Mouse (Mus musculus) kidney, postnatal 0 days (tissue): ENCODE results near the gene Scarb1. TPM values are rescaled to one million over a fixed set of nuclear protein-coding genes. Genes with fewer than 3 reads are reported as not detected.
"Not testable (repeated sequence)": the region's sequence is repeated elsewhere in the genome, so short reads cannot be mapped to it uniquely, and the experiment has no call there.

Experiments used
- ATAC-seq: fragments of 200-750 bp; cut with Nextera tagmentation; replicated peaks from 2 replicates; pipeline ENCODE4 v1.8.0; 2017; ENCODE audit warnings: low read depth, moderate number of reproducible peaks, moderate TSS enrichment, moderate library complexity; ENCODE audit not compliant: low FRiP score
- DNase-seq: peaks from one replicate; pipeline ENCODE4 v3.0.0-alpha.2; 2016; ENCODE audit warnings: low spot score
- H3K27ac ChIP-seq: fragments of 300-500 bp; sonication (generic); 2 replicates; pipeline ENCODE4 v1.5.1; 2014; ENCODE audit warnings: mild to moderate bottlenecking
- H3K27me3 ChIP-seq: fragments of 300-500 bp; sonication (generic); 2 replicates; pipeline ENCODE4 v1.6.1; 2014; ENCODE audit warnings: low read length, mixed read lengths; ENCODE audit not compliant: insufficient read depth
- H3K36me3 ChIP-seq: fragments of 300-500 bp; sonication (generic); 2 replicates; pipeline ENCODE4 v1.6.1; 2014; ENCODE audit warnings: low read length, mixed read lengths; ENCODE audit not compliant: insufficient read depth
- H3K4me1 ChIP-seq: fragments of 300-500 bp; sonication (generic); replicated peaks from 2 replicates; pipeline ENCODE4 v1.6.1; 2014; ENCODE audit warnings: antibody characterized with exemption, low read length, mixed read lengths; ENCODE audit not compliant: insufficient read depth
- H3K4me2 ChIP-seq: fragments of 300-500 bp; sonication (generic); 2 replicates; pipeline ENCODE4 v1.6.1; 2014; ENCODE audit warnings: mild to moderate bottlenecking, low read length, moderate library complexity, mixed read lengths
- H3K4me3 ChIP-seq: fragments of 300-500 bp; sonication (generic); replicated peaks from 2 replicates; pipeline ENCODE4 v1.5.1; 2014; ENCODE audit warnings: low read depth, low read length
- H3K9ac ChIP-seq: fragments of 300-500 bp; sonication (generic); 2 replicates; pipeline ENCODE4 v1.6.1; 2014; ENCODE audit warnings: low read depth, low read length
- H3K9me3 ChIP-seq: fragments of 300-500 bp; sonication (generic); replicated peaks from 2 replicates; pipeline ENCODE4 v1.6.1; 2016; ENCODE audit warnings: low read length, inconsistent platforms, mixed read lengths
- CTCF ChIP-seq: IDR thresholded peaks from 2 replicates; pipeline ENCODE4 v1.5.1; 2016; ENCODE audit warnings: antibody characterized with exemption, low read depth, mild to moderate bottlenecking, moderate library complexity
- WGBS: fragments of 180-500 bp; shearing (Covaris S2); extraction: QIAGEN DNeasy Blood & Tissue Kit; methylation state at CpG from one replicate; pipeline ENCODE4 v1.1.7; 2014; 5-methylcytosine and 5-hydroxymethylcytosine counted together
- polyA plus RNA-seq: library from polyadenylated mRNA; unstranded; fragments of >200 nt; fragmentation: Nextera tagmentation; extraction: Ambion mirVana; gene quantifications from 2 replicates; pipeline ENCODE4 v1.2.1, GENCODE M21; 2015

Scarb1 gene
- 49.0 and 51.3 TPM in 2 replicates for polyA plus RNA-seq

DNA sequence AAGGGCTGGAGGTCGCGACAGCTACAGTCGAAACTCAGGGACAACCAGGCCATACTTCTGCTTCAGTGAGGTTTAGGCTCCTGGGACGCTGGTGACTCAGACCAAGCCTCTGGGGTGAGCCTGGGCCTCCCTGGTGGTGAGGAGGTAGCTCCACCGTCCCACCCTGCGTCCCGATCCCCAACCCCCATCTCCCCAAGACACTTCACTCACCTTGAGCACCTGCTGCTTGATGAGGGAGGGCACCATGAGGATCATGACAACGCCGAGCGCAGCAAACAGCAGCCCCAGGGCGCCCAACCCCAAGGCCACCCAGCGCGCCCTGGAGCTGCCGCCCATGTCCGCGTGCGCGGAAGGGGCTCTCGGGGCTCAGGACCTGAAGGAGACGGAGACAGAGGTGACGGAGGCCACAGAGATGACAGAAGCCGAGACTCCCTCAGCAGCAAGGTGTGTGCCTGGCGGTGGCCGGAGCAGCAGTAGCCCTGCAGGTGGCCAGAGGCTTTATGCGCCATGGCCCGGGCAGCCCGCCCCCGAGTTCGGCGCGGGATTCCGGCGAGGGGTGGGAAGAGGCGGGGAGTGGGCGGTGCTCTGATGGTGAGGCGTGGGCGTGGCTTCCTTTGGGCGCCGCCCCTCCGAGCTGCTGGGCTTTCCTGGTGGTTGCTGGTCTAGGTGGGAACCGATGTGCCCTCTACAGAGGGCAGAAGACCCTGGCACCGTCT lies at the start of gene Scarb1:
TSS of gene Scarb1 (minus strand) at position 548 of the 716 bp plus-strand sequence.
- DNase-seq (peak; percentile 92), ATAC-seq (peak; percentile 81)
- H3K36me3 ChIP-seq = no peaks in the 10 kb centered on the region
- H3K9ac ChIP-seq = peak within 1 kb of the TSS; percentile 63
- peak within 1 kb of the TSS; percentile 68 for H3K4me2 ChIP-seq
- peaks cover 13% of the 10 kb centered on the region; the same call in 1 of the 2 replicates for H3K4me1 ChIP-seq
- H3K9me3 ChIP-seq = no peaks in the 10 kb centered on the region
- WGBS = under 1% methylated on average over 42 of the region's 42 CpGs
- H3K27ac ChIP-seq = peak within 1 kb of the TSS; percentile 54
- peak; percentile 19; the same call in 1 of the 2 replicates for TF ChIP-seq CTCF
- peak within 1 kb of the TSS; percentile 53 for H3K4me3 ChIP-seq
- no peaks in the 10 kb centered on the region for H3K27me3 ChIP-seq

DNA sequence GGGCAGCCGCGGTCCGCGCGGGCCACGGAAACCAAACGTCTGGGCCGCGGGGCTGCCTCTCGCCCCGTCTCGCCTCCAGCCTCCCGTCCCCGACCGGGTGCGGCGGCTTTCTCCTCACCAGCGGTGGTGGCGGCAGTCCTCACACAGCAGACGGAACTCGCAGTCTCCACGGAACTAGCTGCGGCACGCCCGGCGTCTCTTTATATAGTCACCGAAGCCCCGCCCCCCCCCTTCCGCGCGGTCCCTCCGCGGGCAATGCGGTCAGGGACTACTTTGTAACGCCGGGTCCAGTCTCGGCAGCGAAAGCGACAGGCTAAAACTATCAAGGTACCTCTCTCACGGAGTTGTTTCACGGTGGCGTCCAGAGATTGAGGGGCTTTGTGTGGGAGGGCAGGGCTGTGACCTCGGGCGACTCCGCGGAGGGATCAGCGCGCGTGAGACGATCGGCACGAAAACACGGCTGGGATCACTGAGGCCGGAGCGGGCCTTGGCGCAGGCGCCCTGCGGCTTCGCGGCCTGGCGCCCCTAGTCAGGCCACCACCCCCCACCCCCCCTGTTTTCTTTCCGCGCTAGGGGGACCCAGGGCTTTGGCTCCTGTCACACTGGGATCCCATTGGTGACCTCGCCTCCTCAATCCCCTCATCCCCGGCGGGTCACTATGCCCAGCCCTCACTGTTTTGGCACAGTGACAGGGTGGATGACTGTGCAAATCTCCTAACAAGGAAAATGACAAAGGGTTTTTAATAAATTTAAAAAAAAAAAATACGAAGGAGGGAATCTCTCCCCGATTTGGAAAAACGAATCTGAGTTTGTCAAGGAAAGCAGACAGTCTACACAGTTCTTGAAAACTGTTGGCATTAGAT lies 48.9 kb upstream of the Scarb1 start, which contains the start of gene Ubc:
TSS of gene Ubc (minus strand) at position 624 of the 863 bp plus-strand sequence.
- ATAC-seq = peak; percentile 35
- Histone ChIP-seq H3K4me3 (peak within 1 kb of the TSS; percentile 100), H3K4me1 (peaks cover 22% of the 10 kb centered on the region), H3K27ac (peak within 1 kb of the TSS; percentile 98), H3K27me3 (no peaks in the 10 kb centered on the region), H3K36me3 (peaks cover 7% of the 10 kb centered on the region), H3K9me3 (no peaks in the 10 kb centered on the region), H3K9ac (peak within 1 kb of the TSS; percentile 100), H3K4me2 (peak within 1 kb of the TSS; percentile 94)
- WGBS = under 1% methylated on average over 68 of the region's 69 CpGs
- peak; percentile 91 for DNase-seq
- no peak for TF ChIP-seq CTCF

DNA sequence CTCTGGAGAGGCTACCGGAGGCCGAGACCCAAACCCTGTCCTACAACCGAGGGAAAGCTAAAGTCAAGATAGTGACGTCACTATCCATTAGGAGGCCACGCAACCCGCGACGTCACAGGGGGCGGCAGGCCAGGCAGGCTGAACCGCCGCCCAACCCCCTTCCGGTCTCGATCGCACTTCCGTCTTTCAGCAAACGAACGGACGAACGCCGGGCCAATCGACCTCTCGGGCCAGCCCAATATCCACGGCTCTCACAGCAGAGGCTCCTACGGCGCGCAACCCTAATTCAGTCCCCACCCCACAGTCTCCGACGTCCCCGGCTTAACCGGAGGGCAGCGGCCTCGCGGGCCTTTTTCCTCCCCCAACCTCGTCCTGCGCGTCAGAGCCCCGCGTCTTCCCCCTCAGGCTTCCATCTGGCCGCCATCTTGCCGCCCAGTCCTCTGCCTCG lies 48.3 kb upstream of the Scarb1 start, which contains the start of gene Gm10382:
TSS of gene Gm10382 (plus strand) at position 192 of the 448 bp plus-strand sequence.
- H3K9ac ChIP-seq = peak within 1 kb of the TSS; percentile 100
- no peaks in the 10 kb centered on the region for H3K27me3 ChIP-seq
- H3K4me1 ChIP-seq = peaks cover 16% of the 10 kb centered on the region
- TF ChIP-seq CTCF = no peak
- DNase-seq = peak; percentile 93
- H3K4me2 ChIP-seq = peak within 1 kb of the TSS; percentile 94
- peaks cover 7% of the 10 kb centered on the region for H3K36me3 ChIP-seq
- no peaks in the 10 kb centered on the region for H3K9me3 ChIP-seq
- under 1% methylated on average over 41 of the region's 41 CpGs for WGBS
- 0 out of 2 replicates have a peak, but pooled peaks have one; percentile 11 for ATAC-seq
- H3K27ac ChIP-seq = peak within 1 kb of the TSS; percentile 98
- H3K4me3 ChIP-seq = peak within 1 kb of the TSS; percentile 100

DNA sequence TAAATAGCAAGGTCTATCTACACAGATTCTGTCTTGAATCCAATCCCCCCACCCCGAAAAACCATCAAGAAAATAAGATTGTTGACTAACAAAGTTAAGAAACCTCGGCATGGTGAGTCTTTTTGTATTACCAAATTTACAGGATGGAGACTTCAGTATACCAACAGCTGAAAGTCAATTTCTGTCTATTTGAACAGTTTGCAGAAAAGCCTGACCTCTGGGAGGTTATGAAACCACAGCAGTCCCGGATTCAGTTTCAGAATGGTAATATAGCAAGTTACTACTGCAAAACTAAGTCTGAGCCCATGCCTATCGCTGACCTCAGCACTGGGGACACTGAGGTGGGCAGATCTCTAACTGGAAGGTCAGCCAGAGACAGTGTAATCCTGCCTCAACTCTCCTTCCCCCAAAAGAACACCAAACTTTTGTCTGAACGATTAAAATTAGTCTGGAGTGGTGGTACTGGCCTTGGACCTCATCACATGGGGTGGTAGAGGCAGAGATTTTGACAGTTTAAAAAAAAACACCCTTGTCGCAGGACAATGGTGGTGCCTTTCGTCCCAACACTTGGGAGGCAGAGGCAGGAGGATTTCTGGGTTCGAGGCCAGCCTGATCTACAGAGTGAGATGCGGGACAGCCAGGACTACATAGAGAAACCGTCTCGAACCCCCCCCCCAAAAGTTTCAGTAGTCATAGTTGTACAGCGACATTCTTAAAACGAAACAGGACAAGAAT lies 47.6 kb upstream of the Scarb1 start:
- Histone ChIP-seq H3K4me1 (peaks cover 10% of the 10 kb centered on the region), H3K4me2 (peak overlapping the region; percentile 94), H3K27me3 (no peaks in the 10 kb centered on the region), H3K27ac (peak overlapping the region; percentile 98), H3K4me3 (peak overlapping the region; percentile 100), H3K9me3 (no peaks in the 10 kb centered on the region), H3K36me3 (peaks cover 7% of the 10 kb centered on the region), H3K9ac (peak overlapping the region; percentile 100)
- no peak for TF ChIP-seq CTCF
- WGBS = 15% methylated on average over 13 of the region's 13 CpGs
- ATAC-seq (no peak), DNase-seq (no peak)

DNA sequence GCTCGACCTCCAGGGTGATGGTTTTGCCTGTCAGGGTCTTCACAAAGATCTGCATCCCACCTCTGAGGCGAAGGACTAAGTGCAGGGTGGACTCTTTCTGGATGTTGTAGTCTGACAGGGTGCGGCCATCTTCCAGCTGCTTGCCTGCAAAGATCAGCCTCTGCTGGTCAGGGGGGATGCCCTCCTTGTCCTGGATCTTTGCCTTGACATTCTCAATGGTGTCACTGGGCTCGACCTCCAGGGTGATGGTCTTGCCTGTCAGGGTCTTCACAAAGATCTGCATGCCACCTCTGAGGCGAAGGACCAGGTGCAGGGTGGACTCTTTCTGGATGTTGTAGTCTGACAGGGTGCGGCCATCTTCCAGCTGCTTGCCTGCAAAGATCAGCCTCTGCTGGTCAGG lies 46.4 kb upstream of the Scarb1 start:
- not testable (repeated sequence) for H3K27ac ChIP-seq, ATAC-seq, H3K27me3 ChIP-seq, H3K4me1 ChIP-seq, H3K4me2 ChIP-seq, H3K9ac ChIP-seq, H3K9me3 ChIP-seq, DNase-seq, H3K4me3 ChIP-seq, H3K36me3 ChIP-seq
- WGBS = 83% methylated on average over 4 of the region's 6 CpGs
